Mouse (Mus musculus): ENCODE data around the gene Tmigd3.

DNA sequence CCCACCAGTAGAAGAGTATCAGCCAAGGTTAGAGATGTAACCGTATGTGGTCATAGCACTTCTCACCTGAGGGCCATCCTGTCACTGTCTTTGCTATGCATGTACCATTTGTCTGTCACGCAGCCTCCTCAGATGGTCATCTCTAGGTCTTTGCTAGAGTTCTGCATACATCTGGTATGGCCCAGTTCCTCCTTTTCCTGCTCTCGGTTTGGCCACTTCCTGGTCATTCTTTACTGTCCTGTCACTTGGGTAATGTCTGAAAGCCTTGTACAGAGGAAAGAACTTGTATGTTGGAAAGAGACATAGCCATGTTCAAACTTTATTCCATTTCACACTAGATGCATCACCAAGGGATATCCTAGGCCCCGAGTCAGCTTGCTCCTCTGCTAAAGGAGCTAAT lies 30.9 kb upstream of the Tmigd3 start:
- no peak for TF ChIP-seq CTCF (IDR thresholded peaks at IDR 0.05)
- TF ChIP-seq EP300 (IDR thresholded peaks at IDR 0.05; ENCODE audit: insufficient read depth, low read depth, low read length) = no peak

Measured in heart, adult 2 months (tissue).